Mouse (Mus musculus) embryo, embryonic 11 days (tissue): ENCODE results near the gene Lipm.

Experiments used
- DNase-seq: peaks from one replicate; pipeline ENCODE4 v3.0.0-alpha.2; 2015

Lipm gene

DNA sequence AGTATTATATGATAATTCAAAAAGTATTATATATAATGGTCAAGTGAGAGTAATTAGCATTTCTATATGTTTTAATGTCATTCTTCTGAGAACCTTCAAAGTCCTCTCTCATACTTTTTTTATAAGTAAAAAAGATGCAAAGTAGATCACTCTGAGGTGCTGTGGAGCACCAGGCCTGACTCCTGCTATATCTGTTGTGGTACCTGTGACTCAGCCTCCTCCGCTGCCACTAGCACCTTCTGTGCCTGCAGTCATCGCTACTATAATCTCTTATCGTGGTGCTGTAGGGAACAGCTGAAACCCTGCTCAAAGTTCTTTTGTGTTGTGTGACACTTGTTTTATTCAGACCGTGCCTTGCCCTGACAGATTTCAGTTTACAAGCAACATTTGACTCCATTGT, 65.7 kb downstream of the Lipm start:
- DNase-seq, result no peak

DNA sequence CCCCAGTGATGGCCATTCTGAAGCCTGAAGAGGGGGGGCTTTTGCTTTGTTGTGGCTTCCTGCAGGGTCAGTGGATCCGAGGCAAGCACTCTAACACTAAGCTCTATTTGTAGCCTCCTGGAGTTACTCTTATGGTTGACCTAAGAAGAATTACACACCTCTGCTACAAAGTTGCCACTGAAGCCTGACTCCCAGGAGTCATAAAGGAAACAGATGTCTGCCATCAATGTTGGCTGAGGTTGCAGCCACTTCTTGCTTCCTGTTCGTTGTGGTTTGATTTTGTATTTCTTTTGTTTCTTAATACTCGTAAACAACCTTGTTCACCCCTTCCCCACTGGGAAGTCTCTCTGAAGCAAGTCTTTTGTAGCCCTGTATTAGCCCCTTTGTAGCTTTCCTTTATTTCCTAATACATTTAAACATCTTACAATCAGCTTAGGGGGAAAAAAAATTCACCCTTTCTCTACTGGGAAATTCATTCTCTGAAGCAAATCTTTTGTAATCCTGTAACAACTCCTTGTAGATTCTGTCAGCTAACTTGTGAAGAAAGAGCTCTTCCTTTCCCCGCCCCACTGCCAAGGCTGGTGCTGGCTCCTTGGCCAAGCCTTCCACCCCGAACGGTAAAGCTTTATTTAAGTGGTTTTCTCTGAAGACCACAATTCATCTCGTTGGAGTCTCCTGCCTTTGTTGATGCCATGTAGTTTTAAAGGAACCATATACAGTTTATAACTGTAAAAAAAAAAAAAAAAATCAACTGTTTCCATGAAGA, 67.3 kb downstream of the Lipm start:
- no peak for DNase-seq

GRCm38 (mm10) chr19:34169121-34169520, 68.4 kb downstream of the Lipm start:
- DNase-seq, result no peak

GRCm38 (mm10) chr19:34171167-34171566, 70.4 kb downstream of the Lipm start:
- no peak for DNase-seq
